Mouse (Mus musculus): ENCODE measurements around the gene Igf2bp3. TPM values are rescaled to one million over a fixed set of nuclear protein-coding genes. Genes with fewer than 3 reads are reported as not detected.

Igf2bp3 gene
- total and polyA plus RNA-seq, 3 experiments = 18.4 to 35.6 (median 22.0) TPM

GRCm38 (mm10) chr6:49173265-49173664 lies 41.5 kb downstream of the Igf2bp3 start:
- no peak for TF ChIP-seq ZKSCAN1 (IDR thresholded peaks at IDR 0.05; ENCODE audit: borderline replicate concordance, low read depth, low read length)
- no peak for TF ChIP-seq CHD1 (IDR thresholded peaks at IDR 0.05; ENCODE audit: low read depth, low read length)
- TF ChIP-seq SMC3 (IDR thresholded peaks at IDR 0.05; ENCODE audit: low read depth, low read length) = no peak
- no peak for TF ChIP-seq E2F4 (IDR thresholded peaks at IDR 0.05; ENCODE audit: insufficient replicate concordance, low read depth, low read length)
- no peak for TF ChIP-seq MAX (IDR thresholded peaks at IDR 0.05; ENCODE audit: low read length)
- TF ChIP-seq EP300 (IDR thresholded peaks at IDR 0.05; ENCODE audit: low read length) = no peak
- TF ChIP-seq MAFK (IDR thresholded peaks at IDR 0.05; ENCODE audit: insufficient replicate concordance, low read length) = no peak
- no peak for TF ChIP-seq ZC3H11A (IDR thresholded peaks at IDR 0.05; ENCODE audit: low read depth, low read length)
- TF ChIP-seq RCOR1 (conservative IDR thresholded peaks at IDR 0.05; ENCODE audit: low read depth, low read length) = no peak
- no peak for TF ChIP-seq POLR2AphosphoS2 (IDR thresholded peaks at IDR 0.05; ENCODE audit: low read depth, low read length)
- TF ChIP-seq KAT2A (IDR thresholded peaks at IDR 0.05; ENCODE audit: insufficient replicate concordance, low read length) = no peak
- no peak for TF ChIP-seq NRF1 (IDR thresholded peaks at IDR 0.05; ENCODE audit: low read depth, low read length)
- TF ChIP-seq CHD2 (IDR thresholded peaks at IDR 0.05; ENCODE audit: low read length) = no peak
- TF ChIP-seq ZMIZ1 (IDR thresholded peaks at IDR 0.05; ENCODE audit: low read depth, low read length) = no peak
- TF ChIP-seq TCF12 (IDR thresholded peaks at IDR 0.05; ENCODE audit: low read depth, low read length) = no peak
- no peak for TF ChIP-seq TBP (conservative IDR thresholded peaks at IDR 0.05; ENCODE audit: low read depth, low read length)
- no peak for TF ChIP-seq USF1 (IDR thresholded peaks at IDR 0.05; ENCODE audit: low read depth, low read length)
- no peak for TF ChIP-seq MEF2A (IDR thresholded peaks at IDR 0.05; ENCODE audit: borderline replicate concordance, low read depth, low read length)
- Histone ChIP-seq H3K27me3 (replicated peaks) (no peaks in the 10 kb centered on the region), H3K27ac (ENCODE audit: insufficient read depth, low read depth) (no peak overlapping the region), H3K9me3 (replicated peaks; ENCODE audit: low read length) (no peaks in the 10 kb centered on the region), H3K4me3 (replicated peaks in 1 of 3; ENCODE audit: low read depth in 2 of 3, low read length in 2 of 3, poor library complexity in 1 of 3) (no peak overlapping the region), H3K4me1 (ENCODE audit: control insufficient read depth in 1 of 2, insufficient read depth in 2 of 2) (peaks cover 12 to 57% of the 10 kb centered on the region in 2 experiments), H3K79me2 (replicated peaks; ENCODE audit: control insufficient read depth, extremely low read depth, insufficient read depth, poor library complexity, severe bottlenecking) (peaks cover 37% of the 10 kb centered on the region), H3K9ac (ENCODE audit: insufficient read depth, low read depth) (no peak overlapping the region), H3K36me3 (replicated peaks in 1 of 2; ENCODE audit: control insufficient read depth in 1 of 2, insufficient read depth in 1 of 2, low read length in 1 of 2) (peaks cover 0 to 5% of the 10 kb centered on the region in 2 experiments), H3K4me2 (ENCODE audit: insufficient read depth, low read depth, poor library complexity, severe bottlenecking) (no peak overlapping the region)
- in situ Hi-C loops (cut with MboI; ENCODE audit: low pct_ligation_motif_present, low pct_unique_long_range_greater_than_20kb, low sequenced_read_pairs) = no loop called here
- DNase-seq (ENCODE audit: extremely low read depth) = no peak
- dilution Hi-C loops (cut with MboI; ENCODE audit: extremely low pct_ligation_motif_present, extremely low pct_unique_long_range_greater_than_20kb, low sequenced_read_pairs) = no loop called here

- in situ Hi-C loops (cut with MboI; ENCODE audit: low pct_ligation_motif_present, low pct_unique_long_range_greater_than_20kb, low sequenced_read_pairs) = no loop called here
- H3K27me3 ChIP-seq (replicated peaks) = no peaks in the 10 kb centered on the region
- H3K4me3 ChIP-seq (replicated peaks in 1 of 3; ENCODE audit: low read depth in 2 of 3, low read length in 2 of 3, poor library complexity in 1 of 3) = no peak overlapping the region
These were observed 43.5 kb downstream of the Igf2bp3 start for GRCm38 (mm10) chr6:49171216-49171615.

More at GRCm38 (mm10) chr6:49171216-49171615, 43.5 kb downstream of the Igf2bp3 start:
- peaks cover 0 to 6% of the 10 kb centered on the region in 2 experiments for H3K36me3 ChIP-seq (replicated peaks in 1 of 2; ENCODE audit: control insufficient read depth in 1 of 2, insufficient read depth in 1 of 2, low read length in 1 of 2)
- TF ChIP-seq JUN (IDR thresholded peaks at IDR 0.05; ENCODE audit: insufficient read depth, low read depth, low read length) = no peak
- no peak for TF ChIP-seq BHLHE40 (IDR thresholded peaks at IDR 0.05; ENCODE audit: low read depth, low read length)
- no peak for TF ChIP-seq MYC (IDR thresholded peaks at IDR 0.05; ENCODE audit: low read depth, low read length)
- TF ChIP-seq RAD21 (IDR thresholded peaks at IDR 0.05; ENCODE audit: low read depth, low read length) = no peak
- no peak for TF ChIP-seq CHD2 (IDR thresholded peaks at IDR 0.05; ENCODE audit: low read length)
- TF ChIP-seq ZNF384 (IDR thresholded peaks at IDR 0.05; ENCODE audit: low read depth, low read length) = no peak
- no peak for TF ChIP-seq NRF1 (IDR thresholded peaks at IDR 0.05; ENCODE audit: low read depth, low read length)
- no peak for TF ChIP-seq NELFE (IDR thresholded peaks at IDR 0.05; ENCODE audit: low read depth, low read length)
- TF ChIP-seq PAX5 (IDR thresholded peaks at IDR 0.05; ENCODE audit: low read length) = no peak
- TF ChIP-seq SMC3 (IDR thresholded peaks at IDR 0.05; ENCODE audit: low read depth, low read length) = no peak
- no peak for TF ChIP-seq GABPA (IDR thresholded peaks at IDR 0.05; ENCODE audit: insufficient replicate concordance, low read depth, low read length)
- TF ChIP-seq SIN3A (IDR thresholded peaks at IDR 0.05; ENCODE audit: low read length) = no peak
- TF ChIP-seq MAZ (IDR thresholded peaks at IDR 0.05; ENCODE audit: low read depth, low read length) = no peak
- no peak for TF ChIP-seq UBTF (IDR thresholded peaks at IDR 0.05; ENCODE audit: low read depth, low read length)
- TF ChIP-seq CTCF (conservative IDR thresholded peaks at IDR 0.05 in 1 of 2, IDR thresholded peaks at IDR 0.05 in 1 of 2; ENCODE audit: low read depth in 2 of 2, low read length in 2 of 2) = no peak
- no peak for TF ChIP-seq ZMIZ1 (IDR thresholded peaks at IDR 0.05; ENCODE audit: low read depth, low read length)
- TF ChIP-seq MEF2A (IDR thresholded peaks at IDR 0.05; ENCODE audit: borderline replicate concordance, low read depth, low read length) = no peak
- no peak overlapping the region for H3K27ac ChIP-seq (ENCODE audit: insufficient read depth, low read depth)
- dilution Hi-C loops (cut with MboI; ENCODE audit: extremely low pct_ligation_motif_present, extremely low pct_unique_long_range_greater_than_20kb, low sequenced_read_pairs) = no loop called here
- H3K4me1 ChIP-seq (ENCODE audit: control insufficient read depth in 1 of 2, insufficient read depth in 2 of 2) = peaks cover 5 to 46% of the 10 kb centered on the region in 2 experiments; a peak in 3 of 4 replicates
- no peak for DNase-seq (ENCODE audit: extremely low read depth)
- no peaks in the 10 kb centered on the region for H3K9me3 ChIP-seq (replicated peaks; ENCODE audit: low read length)
- H3K4me2 ChIP-seq (ENCODE audit: insufficient read depth, low read depth, poor library complexity, severe bottlenecking) = no peak overlapping the region
- H3K9ac ChIP-seq (ENCODE audit: insufficient read depth, low read depth) = no peak overlapping the region
- peaks cover 37% of the 10 kb centered on the region for H3K79me2 ChIP-seq (replicated peaks; ENCODE audit: control insufficient read depth, extremely low read depth, insufficient read depth, poor library complexity, severe bottlenecking)
